Mouse (Mus musculus) naive thymus-derived CD4-positive, alpha-beta T cell, adult 5 months (primary cell): ENCODE results near the gene Elavl2. TPM values are rescaled to one million over a fixed set of nuclear protein-coding genes. Genes with fewer than 3 reads are reported as not detected.

Experiments used
- polyA plus RNA-seq: library from polyadenylated mRNA; unstranded; fragments of 100-300 nt; shearing (Covaris generic); gene quantifications from one replicate; pipeline ENCODE4 v1.2.1, GENCODE M21; 2017

The Elavl2 gene
- polyA plus RNA-seq: 0.10 TPM

GRCm38 (mm10) chr4:91400423-91400822 is at the start of gene Elavl2:
Gene Elavl2, minus strand, starts transcription at chr4:91400785.

